Mouse (Mus musculus) E14TG2a.4 (cell line): Measurements from ENCODE around the gene Bcas2.

Source experiments
- CTCF ChIP-seq: conservative IDR thresholded peaks from 2 replicates; pipeline ENCODE4 v1.5.1; 2014; ENCODE audit warnings: low read length
- NANOG ChIP-seq: IDR thresholded peaks from 2 replicates; pipeline ENCODE4 v1.6.1; 2014; ENCODE audit warnings: borderline replicate concordance, low read length, mixed read lengths
- POU5F1 ChIP-seq: IDR thresholded peaks from 2 replicates; pipeline ENCODE4 v1.6.1; 2014; ENCODE audit warnings: low read length, borderline replicate concordance

GRCm38 (mm10) chr3:103176740-103177139, 5.3 kb downstream of the Bcas2 start:
- no peak for TF ChIP-seq CTCF
- TF ChIP-seq POU5F1, result no peak
- TF ChIP-seq NANOG, result no peak
